Mouse (Mus musculus) embryonic facial prominence, embryonic 12.5 days (tissue): Measurements from ENCODE around the gene Abca1. TPM values are rescaled to one million over a fixed set of nuclear protein-coding genes. Genes with fewer than 3 reads are reported as not detected.
A peak's percentile ranks its signal among the peaks of the same experiment; 100 is the strongest.

Experiments
- ATAC-seq: fragments of 200-750 bp; cut with Nextera tagmentation; 2 replicates; pipeline ENCODE4 v1.8.0; 2017; ENCODE audit not compliant: insufficient number of reproducible peaks, insufficient read depth, low FRiP score, low TSS enrichment
- H3K27ac ChIP-seq: fragments of 300-500 bp; sonication (generic); 2 replicates; pipeline ENCODE4 v1.5.1; 2016; ENCODE audit warnings: mild to moderate bottlenecking
- H3K27me3 ChIP-seq: fragments of 300-500 bp; sonication (generic); 2 replicates; pipeline ENCODE4 v1.6.1; 2016; ENCODE audit warnings: mild to moderate bottlenecking, moderate library complexity
- H3K36me3 ChIP-seq: fragments of 300-500 bp; sonication (generic); 2 replicates; pipeline ENCODE4 v1.6.1; 2016; ENCODE audit warnings: mild to moderate bottlenecking
- H3K4me1 ChIP-seq: fragments of 300-500 bp; sonication (generic); 2 replicates; pipeline ENCODE4 v1.6.1; 2016
- H3K4me2 ChIP-seq: fragments of 300-500 bp; sonication (generic); replicated peaks from 2 replicates; pipeline ENCODE4 v1.6.1; 2016; ENCODE audit warnings: mild to moderate bottlenecking, moderate library complexity
- H3K4me3 ChIP-seq: fragments of 300-500 bp; sonication (generic); 2 replicates; pipeline ENCODE4 v1.5.1; 2016; ENCODE audit warnings: mild to moderate bottlenecking
- H3K9ac ChIP-seq: fragments of 300-500 bp; sonication (generic); 2 replicates; pipeline ENCODE4 v1.6.1; 2016; ENCODE audit warnings: mild to moderate bottlenecking, moderate library complexity
- H3K9me3 ChIP-seq: fragments of 300-500 bp; sonication (generic); 2 replicates; pipeline ENCODE4 v1.6.1; 2016; ENCODE audit warnings: mild to moderate bottlenecking, moderate library complexity
- WGBS: fragments of 180-500 bp; shearing (Covaris S2); methylation state at CpG from one replicate; pipeline ENCODE4 v1.1.7; 2016; 5-methylcytosine and 5-hydroxymethylcytosine counted together
- polyA plus RNA-seq: library from polyadenylated mRNA; unstranded; fragments of >200 nt; fragmentation: Nextera tagmentation; extraction: Ambion mirVana; gene quantifications from 2 replicates; pipeline ENCODE4 v1.2.1, GENCODE M21; 2016

Gene Abca1
- polyA plus RNA-seq, result 7.9 and 8.4 TPM in 2 replicates

GRCm38 (mm10) chr4:53159767-53160166 is at the start of gene Abca1:
TSS of gene Abca1 (minus strand) at chr4:53159895.
- Histone ChIP-seq H3K9ac (peak within 1 kb of the TSS; percentile 62), H3K36me3 (no peaks in the 10 kb centered on the region), H3K27me3 (no peaks in the 10 kb centered on the region), H3K4me1 (peaks cover 9% of the 10 kb centered on the region; the same call in 1 of the 2 replicates), H3K27ac (peak within 1 kb of the TSS; percentile 71), H3K4me2 (peak within 1 kb of the TSS; percentile 80), H3K9me3 (no peaks in the 10 kb centered on the region), H3K4me3 (peak within 1 kb of the TSS; percentile 61)
- under 1% methylated on average over 37 of the region's 37 CpGs for WGBS
- peak; percentile 94 for ATAC-seq

GRCm38 (mm10) chr4:53204482-53204881 is 44.8 kb upstream of the Abca1 start:
- 64% methylated on average over 7 of the region's 7 CpGs for WGBS
- Histone ChIP-seq H3K9ac (no peak overlapping the region), H3K9me3 (no peaks in the 10 kb centered on the region), H3K4me1 (no peaks in the 10 kb centered on the region), H3K27ac (no peak overlapping the region), H3K36me3 (no peaks in the 10 kb centered on the region), H3K4me3 (no peak overlapping the region), H3K27me3 (no peaks in the 10 kb centered on the region), H3K4me2 (no peak overlapping the region)
- ATAC-seq, result no peak

DNA sequence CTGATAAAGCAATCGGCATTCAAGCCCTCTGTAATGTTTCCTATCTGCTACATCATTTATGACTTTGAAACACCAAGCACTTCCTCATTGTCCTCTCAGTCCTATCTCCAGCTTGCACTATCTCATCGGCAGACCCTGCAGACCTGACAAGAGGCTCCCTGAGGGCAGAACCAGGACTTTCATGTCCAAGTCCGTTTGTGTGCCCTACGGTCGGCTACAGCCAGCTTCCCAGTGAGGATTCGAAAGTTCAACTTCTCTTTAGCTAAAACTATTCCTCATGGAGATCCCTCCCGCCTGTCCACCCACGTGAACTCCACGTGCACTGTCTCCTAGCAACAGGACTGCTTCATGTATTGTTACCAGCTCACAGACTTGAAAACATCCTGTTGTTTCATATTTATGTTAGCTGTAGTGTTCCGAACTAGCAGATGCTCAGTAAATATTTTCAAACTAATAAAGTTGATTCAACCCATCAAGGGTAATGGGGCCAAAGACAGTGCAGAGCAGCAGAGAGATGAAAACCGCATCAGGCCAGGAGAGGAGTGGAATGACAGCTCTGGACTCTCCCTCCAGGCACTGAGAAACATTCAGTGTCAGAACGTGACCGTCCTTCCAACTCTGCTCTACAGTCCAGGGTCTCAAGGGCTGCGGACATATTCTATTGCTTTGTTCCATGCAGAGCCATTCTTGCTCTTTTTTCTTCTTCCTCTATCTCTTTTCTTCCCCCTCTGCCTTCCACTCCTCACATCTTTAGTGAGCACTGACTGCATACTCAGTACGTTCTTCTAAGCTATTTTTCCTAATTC is 44.1 kb upstream of the Abca1 start:
- Histone ChIP-seq H3K36me3 (no peaks in the 10 kb centered on the region), H3K4me3 (no peak overlapping the region), H3K4me1 (no peaks in the 10 kb centered on the region), H3K4me2 (no peak overlapping the region), H3K27ac (no peak overlapping the region), H3K9me3 (no peaks in the 10 kb centered on the region), H3K9ac (no peak overlapping the region), H3K27me3 (no peaks in the 10 kb centered on the region)
- ATAC-seq, result no peak
- 76% methylated on average over 15 of the region's 15 CpGs for whole genome bisulfite sequencing

DNA sequence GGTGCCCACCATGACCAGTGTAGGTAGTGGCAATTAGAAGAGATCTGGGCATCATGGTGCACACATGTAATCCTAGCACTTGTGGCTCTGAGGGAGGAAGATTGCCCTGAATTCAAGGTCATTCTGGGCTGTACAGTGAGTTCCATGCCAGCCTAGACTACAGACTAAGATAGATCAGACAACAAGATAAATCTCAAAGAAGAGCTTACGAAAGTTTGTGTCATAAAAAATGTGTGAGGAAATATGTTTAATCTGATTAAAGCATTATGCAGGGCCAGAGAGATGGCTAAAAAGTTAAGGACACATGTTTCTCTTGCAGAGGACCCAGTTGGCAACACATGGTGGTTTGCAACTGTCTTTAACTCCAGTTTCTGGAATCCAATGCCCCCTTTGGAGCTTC is 40.6 kb upstream of the Abca1 start:
- H3K4me1 ChIP-seq, result peaks cover 7% of the 10 kb centered on the region; the same call in 1 of the 2 replicates
- no peak overlapping the region for H3K4me2 ChIP-seq
- H3K36me3 ChIP-seq, result no peaks in the 10 kb centered on the region
- no peak overlapping the region for H3K9ac ChIP-seq
- H3K27ac ChIP-seq, result no peak overlapping the region
- no peak overlapping the region for H3K4me3 ChIP-seq
- H3K27me3 ChIP-seq, result no peaks in the 10 kb centered on the region
- no peaks in the 10 kb centered on the region for H3K9me3 ChIP-seq
- 94% methylated on average over 1 of the region's 1 CpGs for WGBS
- ATAC-seq, result no peak

DNA sequence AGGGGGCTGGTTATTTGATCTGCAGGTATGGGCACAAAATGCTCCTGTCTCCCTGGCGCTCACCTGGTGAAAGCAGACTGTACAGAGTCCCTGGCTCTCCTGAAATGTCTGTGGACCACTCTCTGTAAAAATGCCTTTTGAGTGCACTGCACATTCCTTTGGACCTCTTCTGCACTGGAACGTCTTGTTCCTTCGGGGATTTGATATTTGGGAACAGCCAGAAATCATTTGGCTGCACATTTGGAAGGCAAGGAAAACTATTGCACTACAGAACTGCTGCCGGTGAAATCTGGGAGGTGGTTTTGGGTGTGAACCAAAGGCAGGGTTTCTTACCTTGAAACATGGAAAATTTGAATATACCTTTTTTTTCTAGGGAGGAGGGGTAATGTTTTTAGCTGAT is 38.1 kb upstream of the Abca1 start:
- no peak overlapping the region for H3K4me2 ChIP-seq
- H3K4me1 ChIP-seq, result peaks cover 7% of the 10 kb centered on the region; the same call in 1 of the 2 replicates
- H3K4me3 ChIP-seq, result no peak overlapping the region
- 80% methylated on average over 4 of the region's 4 CpGs for WGBS
- no peaks in the 10 kb centered on the region for H3K9me3 ChIP-seq
- no peak overlapping the region for H3K27ac ChIP-seq
- no peak overlapping the region for H3K9ac ChIP-seq
- ATAC-seq, result no peak
- no peaks in the 10 kb centered on the region for H3K36me3 ChIP-seq
- no peaks in the 10 kb centered on the region for H3K27me3 ChIP-seq

GRCm38 (mm10) chr4:53196058-53196771 is 36.5 kb upstream of the Abca1 start:
- H3K36me3 ChIP-seq, result no peaks in the 10 kb centered on the region
- no peaks in the 10 kb centered on the region for H3K9me3 ChIP-seq
- H3K27me3 ChIP-seq, result no peaks in the 10 kb centered on the region
- peak overlapping the region; percentile 46 for H3K4me2 ChIP-seq
- peak; percentile 94 for ATAC-seq
- no peak overlapping the region for H3K9ac ChIP-seq
- H3K27ac ChIP-seq, result no peak overlapping the region; the same call in 1 of the 2 replicates
- H3K4me3 ChIP-seq, result peak overlapping the region; percentile 39
- peaks cover 11% of the 10 kb centered on the region; the same call in 1 of the 2 replicates for H3K4me1 ChIP-seq
- 16% methylated on average over 24 of the region's 24 CpGs for WGBS

DNA sequence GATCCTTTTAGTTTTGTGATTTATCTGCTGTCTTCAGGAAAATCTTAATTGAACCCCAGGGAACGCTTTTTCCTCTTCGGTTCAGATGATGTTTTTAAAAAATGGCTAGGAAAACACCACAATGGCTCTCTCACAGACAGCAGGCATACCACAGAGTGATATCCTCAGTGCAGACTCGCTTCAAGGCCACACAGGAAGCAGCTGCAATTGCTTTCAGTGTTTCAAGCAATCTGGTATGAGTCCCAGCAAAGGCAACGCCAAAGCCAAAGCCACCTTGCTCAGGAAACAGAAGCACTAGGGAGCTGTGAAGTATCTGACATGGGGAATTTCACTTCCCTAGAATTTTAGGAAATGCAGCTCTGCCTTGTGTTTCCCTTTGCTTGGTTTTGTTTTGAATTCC is 27.4 kb upstream of the Abca1 start:
- Histone ChIP-seq H3K4me2 (no peak overlapping the region), H3K27ac (0 out of 2 replicates have a peak overlapping the region, but pooled peaks have one; percentile 8), H3K27me3 (no peaks in the 10 kb centered on the region), H3K36me3 (no peaks in the 10 kb centered on the region), H3K4me1 (0 out of 2 replicates have a peak, but pooled peaks cover 6% of the 10 kb centered on the region), H3K9me3 (no peaks in the 10 kb centered on the region), H3K4me3 (no peak overlapping the region), H3K9ac (no peak overlapping the region)
- ATAC-seq, result no peak
- WGBS, result 34% methylated on average over 4 of the region's 4 CpGs

GRCm38 (mm10) chr4:53186573-53186972 is 26.9 kb upstream of the Abca1 start:
- Histone ChIP-seq H3K4me2 (no peak overlapping the region), H3K4me1 (0 out of 2 replicates have a peak, but pooled peaks cover 6% of the 10 kb centered on the region), H3K27me3 (no peaks in the 10 kb centered on the region), H3K27ac (peak overlapping the region; percentile 8; the same call in 1 of the 2 replicates), H3K9ac (no peak overlapping the region), H3K9me3 (no peaks in the 10 kb centered on the region), H3K4me3 (no peak overlapping the region), H3K36me3 (no peaks in the 10 kb centered on the region)
- 53% methylated on average over 4 of the region's 4 CpGs for WGBS
- no peak for ATAC-seq

GRCm38 (mm10) chr4:53186141-53186540 is 26.4 kb upstream of the Abca1 start:
- ATAC-seq, result no peak
- H3K9ac ChIP-seq, result no peak overlapping the region
- H3K9me3 ChIP-seq, result no peaks in the 10 kb centered on the region
- H3K4me1 ChIP-seq, result 0 out of 2 replicates have a peak, but pooled peaks cover 6% of the 10 kb centered on the region
- H3K27ac ChIP-seq, result no peak overlapping the region
- no peak overlapping the region for H3K4me2 ChIP-seq
- no peak overlapping the region for H3K4me3 ChIP-seq
- 89% methylated on average over 4 of the region's 4 CpGs for WGBS
- H3K27me3 ChIP-seq, result no peaks in the 10 kb centered on the region
- H3K36me3 ChIP-seq, result no peaks in the 10 kb centered on the region

GRCm38 (mm10) chr4:53181479-53181878 is 21.8 kb upstream of the Abca1 start:
- Histone ChIP-seq H3K4me1 (peaks cover 10% of the 10 kb centered on the region; the same call in 1 of the 2 replicates), H3K4me3 (no peak overlapping the region), H3K9ac (no peak overlapping the region), H3K27me3 (no peaks in the 10 kb centered on the region), H3K4me2 (no peak overlapping the region), H3K27ac (no peak overlapping the region), H3K36me3 (no peaks in the 10 kb centered on the region), H3K9me3 (no peaks in the 10 kb centered on the region)
- 77% methylated on average over 6 of the region's 6 CpGs for WGBS
- no peak for ATAC-seq

- no peaks in the 10 kb centered on the region for H3K27me3 ChIP-seq
- H3K4me3 ChIP-seq, result no peak overlapping the region
- no peaks in the 10 kb centered on the region for H3K9me3 ChIP-seq
- no peak overlapping the region for H3K9ac ChIP-seq
- peaks cover 10% of the 10 kb centered on the region; the same call in 1 of the 2 replicates for H3K4me1 ChIP-seq
- 49% methylated on average over 10 of the region's 10 CpGs for WGBS
- H3K36me3 ChIP-seq, result no peaks in the 10 kb centered on the region
- ATAC-seq, result no peak
- H3K4me2 ChIP-seq, result no peak overlapping the region
- H3K27ac ChIP-seq, result no peak overlapping the region
Observed at GRCm38 (mm10) chr4:53179308-53179820, 19.7 kb upstream of the Abca1 start.
